Mouse (Mus musculus): ENCODE measurements at regions not wholly inside any gene's neighbourhood (a gene's known extent, or its start where the extent isn't known, plus 50 kb on each side); places are given as distances from the start of the nearest gene placed in this dataset.

- Histone ChIP-seq H3K36me3 (ENCODE audit: control insufficient read depth, insufficient read depth) (no peaks in the 10 kb centered on the region), H3K27ac (ENCODE audit: low read length) (no peak overlapping the region), H3K4me2 (ENCODE audit: low read length) (no peak overlapping the region), H3K4me3 (replicated peaks; ENCODE audit: low read length) (no peak overlapping the region), H3K9ac (replicated peaks; ENCODE audit: low read depth, low read length) (no peak overlapping the region), H3K9me3 (ENCODE audit: control insufficient read depth, low read length) (no peaks in the 10 kb centered on the region), H3K27me3 (replicated peaks; ENCODE audit: control insufficient read depth, insufficient read depth, low read length) (no peaks in the 10 kb centered on the region), H3K4me1 (replicated peaks; ENCODE audit: control insufficient read depth, insufficient read depth, low read length) (no peaks in the 10 kb centered on the region)
- ATAC-seq = no peak
- WGBS = 25% methylated on average over 13 of the region's 13 CpGs
Observed at GRCm38 (mm10) chr8:46924787-46925548, 61.7 kb upstream of the Enpp6 start.

GRCm38 (mm10) chr8:46928718-46929117, 58.0 kb upstream of the Enpp6 start:
- Histone ChIP-seq H3K4me1 (replicated peaks; ENCODE audit: control insufficient read depth, insufficient read depth, low read length) (no peaks in the 10 kb centered on the region), H3K36me3 (ENCODE audit: control insufficient read depth, insufficient read depth) (no peaks in the 10 kb centered on the region), H3K4me2 (ENCODE audit: low read length) (no peak overlapping the region), H3K27ac (ENCODE audit: low read length) (no peak overlapping the region), H3K27me3 (replicated peaks; ENCODE audit: control insufficient read depth, insufficient read depth, low read length) (no peaks in the 10 kb centered on the region), H3K9me3 (ENCODE audit: control insufficient read depth, low read length) (no peaks in the 10 kb centered on the region), H3K4me3 (replicated peaks; ENCODE audit: low read length) (no peak overlapping the region), H3K9ac (replicated peaks; ENCODE audit: low read depth, low read length) (no peak overlapping the region)
- 86% methylated on average over 6 of the region's 6 CpGs for WGBS
- ATAC-seq = no peak

DNA sequence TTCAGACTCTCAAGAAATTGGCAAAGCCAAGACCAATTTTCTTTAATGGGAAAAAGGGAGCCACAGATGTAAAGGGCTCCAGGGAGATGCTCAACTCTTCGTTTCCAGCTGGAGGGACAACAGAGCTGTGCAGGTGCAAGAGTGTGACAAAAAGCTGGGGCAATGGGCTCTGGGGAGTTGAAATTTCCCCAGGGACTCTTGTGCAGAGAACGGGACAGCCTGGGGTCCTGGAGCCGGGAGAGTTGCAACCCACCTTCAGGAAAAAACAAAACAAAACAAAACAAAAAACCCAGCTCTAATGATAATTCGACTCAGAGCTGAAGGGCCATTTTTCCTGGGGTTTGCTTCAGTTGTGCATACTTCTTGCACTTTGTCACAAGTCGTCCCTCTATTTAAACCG, 57.0 kb upstream of the Enpp6 start:
- WGBS = 86% methylated on average over 6 of the region's 6 CpGs
- Histone ChIP-seq H3K4me1 (replicated peaks; ENCODE audit: control insufficient read depth, insufficient read depth, low read length) (no peaks in the 10 kb centered on the region), H3K4me3 (replicated peaks; ENCODE audit: low read length) (no peak overlapping the region), H3K9ac (replicated peaks; ENCODE audit: low read depth, low read length) (no peak overlapping the region), H3K4me2 (ENCODE audit: low read length) (no peak overlapping the region), H3K36me3 (ENCODE audit: control insufficient read depth, insufficient read depth) (no peaks in the 10 kb centered on the region), H3K9me3 (ENCODE audit: control insufficient read depth, low read length) (no peaks in the 10 kb centered on the region), H3K27me3 (replicated peaks; ENCODE audit: control insufficient read depth, insufficient read depth, low read length) (no peaks in the 10 kb centered on the region), H3K27ac (ENCODE audit: low read length) (no peak overlapping the region)
- ATAC-seq = no peak

DNA sequence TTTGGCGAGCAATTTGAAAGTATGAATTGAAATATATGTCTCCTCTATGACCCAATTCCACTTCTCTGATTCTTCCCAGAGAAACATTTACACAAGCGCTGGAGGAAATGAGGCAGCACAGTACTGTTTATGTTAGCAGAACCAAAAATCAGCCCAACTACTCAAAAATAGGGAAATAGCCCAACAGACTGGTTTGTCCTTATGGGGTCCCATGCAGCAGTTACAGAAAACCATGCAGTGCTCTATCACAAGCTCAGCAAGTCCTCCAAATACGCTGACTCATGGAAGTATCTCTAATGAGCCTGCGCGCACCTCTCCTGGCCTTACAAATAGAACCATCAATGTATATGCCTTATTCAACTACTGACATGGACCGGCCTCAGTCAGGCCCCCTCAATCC, 55.4 kb upstream of the Enpp6 start:
- no peaks in the 10 kb centered on the region for H3K36me3 ChIP-seq (ENCODE audit: control insufficient read depth, insufficient read depth)
- no peak overlapping the region for H3K4me2 ChIP-seq (ENCODE audit: low read length)
- no peak overlapping the region for H3K9ac ChIP-seq (replicated peaks; ENCODE audit: low read depth, low read length)
- no peaks in the 10 kb centered on the region for H3K27me3 ChIP-seq (replicated peaks; ENCODE audit: control insufficient read depth, insufficient read depth, low read length)
- H3K9me3 ChIP-seq (ENCODE audit: control insufficient read depth, low read length) = no peaks in the 10 kb centered on the region
- ATAC-seq = no peak
- H3K4me1 ChIP-seq (replicated peaks; ENCODE audit: control insufficient read depth, insufficient read depth, low read length) = no peaks in the 10 kb centered on the region
- no peak overlapping the region for H3K27ac ChIP-seq (ENCODE audit: low read length)
- 93% methylated on average over 6 of the region's 6 CpGs for WGBS
- no peak overlapping the region for H3K4me3 ChIP-seq (replicated peaks; ENCODE audit: low read length)

GRCm38 (mm10) chr8:46933256-46933655, 53.4 kb upstream of the Enpp6 start:
- ATAC-seq = no peak
- Histone ChIP-seq H3K4me3 (replicated peaks; ENCODE audit: low read length) (no peak overlapping the region), H3K9me3 (ENCODE audit: control insufficient read depth, low read length) (no peaks in the 10 kb centered on the region), H3K4me1 (replicated peaks; ENCODE audit: control insufficient read depth, insufficient read depth, low read length) (no peaks in the 10 kb centered on the region), H3K36me3 (ENCODE audit: control insufficient read depth, insufficient read depth) (no peaks in the 10 kb centered on the region), H3K9ac (replicated peaks; ENCODE audit: low read depth, low read length) (no peak overlapping the region), H3K27me3 (replicated peaks; ENCODE audit: control insufficient read depth, insufficient read depth, low read length) (no peaks in the 10 kb centered on the region), H3K4me2 (ENCODE audit: low read length) (no peak overlapping the region), H3K27ac (ENCODE audit: low read length) (no peak overlapping the region)

- no peak overlapping the region for H3K4me2 ChIP-seq (ENCODE audit: low read length)
- no peaks in the 10 kb centered on the region for H3K4me1 ChIP-seq (replicated peaks; ENCODE audit: control insufficient read depth, insufficient read depth, low read length)
- WGBS = 90% methylated on average over 9 of the region's 9 CpGs
- H3K27me3 ChIP-seq (replicated peaks; ENCODE audit: control insufficient read depth, insufficient read depth, low read length) = no peaks in the 10 kb centered on the region
- no peak overlapping the region for H3K9ac ChIP-seq (replicated peaks; ENCODE audit: low read depth, low read length)
- no peak overlapping the region for H3K4me3 ChIP-seq (replicated peaks; ENCODE audit: low read length)
- H3K27ac ChIP-seq (ENCODE audit: low read length) = no peak overlapping the region
- no peak for ATAC-seq
- H3K36me3 ChIP-seq (ENCODE audit: control insufficient read depth, insufficient read depth) = no peaks in the 10 kb centered on the region
- no peaks in the 10 kb centered on the region for H3K9me3 ChIP-seq (ENCODE audit: control insufficient read depth, low read length)
Observed at GRCm38 (mm10) chr8:46934254-46934653, 52.4 kb upstream of the Enpp6 start.

DNA sequence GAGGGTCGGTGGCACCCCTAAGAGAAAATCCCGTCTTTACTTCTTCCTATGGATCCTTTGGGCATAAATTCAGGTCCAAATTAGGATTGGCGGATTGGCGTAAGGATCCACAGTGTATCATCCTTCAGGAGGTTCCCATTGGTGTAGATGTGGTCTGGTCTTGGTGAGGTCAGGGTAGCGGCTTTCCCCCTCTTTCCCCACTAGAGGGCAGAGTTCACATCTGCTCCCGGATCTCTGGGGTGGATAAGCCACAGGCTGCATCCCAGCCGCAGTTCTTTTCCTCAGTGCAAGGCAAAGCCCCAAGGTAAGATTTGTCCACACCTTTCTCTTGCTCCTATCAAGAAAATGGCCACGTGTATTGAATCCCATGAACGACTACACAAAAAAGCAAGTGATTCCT, 51.8 kb upstream of the Enpp6 start:
- Histone ChIP-seq H3K27ac (ENCODE audit: low read length) (no peak overlapping the region), H3K4me1 (replicated peaks; ENCODE audit: control insufficient read depth, insufficient read depth, low read length) (no peaks in the 10 kb centered on the region), H3K9ac (replicated peaks; ENCODE audit: low read depth, low read length) (no peak overlapping the region), H3K4me3 (replicated peaks; ENCODE audit: low read length) (no peak overlapping the region), H3K9me3 (ENCODE audit: control insufficient read depth, low read length) (no peaks in the 10 kb centered on the region), H3K27me3 (replicated peaks; ENCODE audit: control insufficient read depth, insufficient read depth, low read length) (no peaks in the 10 kb centered on the region), H3K4me2 (ENCODE audit: low read length) (no peak overlapping the region), H3K36me3 (ENCODE audit: control insufficient read depth, insufficient read depth) (no peaks in the 10 kb centered on the region)
- peak; percentile 72 for ATAC-seq
- WGBS = 28% methylated on average over 9 of the region's 9 CpGs

- no peaks in the 10 kb centered on the region for H3K27me3 ChIP-seq (replicated peaks; ENCODE audit: control insufficient read depth, insufficient read depth, low read length)
- no peak overlapping the region for H3K27ac ChIP-seq (ENCODE audit: low read length)
- H3K36me3 ChIP-seq (ENCODE audit: control insufficient read depth, insufficient read depth) = no peaks in the 10 kb centered on the region
- H3K9me3 ChIP-seq (ENCODE audit: control insufficient read depth, low read length) = no peaks in the 10 kb centered on the region
- no peak overlapping the region for H3K9ac ChIP-seq (replicated peaks; ENCODE audit: low read depth, low read length)
- H3K4me2 ChIP-seq (ENCODE audit: low read length) = no peak overlapping the region
- no peak overlapping the region for H3K4me3 ChIP-seq (replicated peaks; ENCODE audit: low read length)
- WGBS = 20% methylated on average over 8 of the region's 8 CpGs
- H3K4me1 ChIP-seq (replicated peaks; ENCODE audit: control insufficient read depth, insufficient read depth, low read length) = no peaks in the 10 kb centered on the region
- ATAC-seq = no peak
Observed at GRCm38 (mm10) chr8:46936039-46936438, 50.6 kb upstream of the Enpp6 start.

Data from forebrain, embryonic 16.5 days (tissue).